Mouse (Mus musculus) liver, adult 2 months (tissue): ENCODE measurements around the gene Nuak2.

Experiments used
- CTCF ChIP-seq: fragments of 200-500 bp; IDR thresholded peaks from 2 replicates; pipeline ENCODE4 v1.5.1; 2011; ENCODE audit warnings: low read depth, low read length, control low read depth
- POLR2A ChIP-seq: fragments of 200-500 bp; IDR thresholded peaks from 2 replicates; pipeline ENCODE4 v1.6.1; 2011; ENCODE audit warnings: low read length, control low read depth; ENCODE audit not compliant: insufficient read depth; ENCODE audit errors: extremely low read depth

DNA sequence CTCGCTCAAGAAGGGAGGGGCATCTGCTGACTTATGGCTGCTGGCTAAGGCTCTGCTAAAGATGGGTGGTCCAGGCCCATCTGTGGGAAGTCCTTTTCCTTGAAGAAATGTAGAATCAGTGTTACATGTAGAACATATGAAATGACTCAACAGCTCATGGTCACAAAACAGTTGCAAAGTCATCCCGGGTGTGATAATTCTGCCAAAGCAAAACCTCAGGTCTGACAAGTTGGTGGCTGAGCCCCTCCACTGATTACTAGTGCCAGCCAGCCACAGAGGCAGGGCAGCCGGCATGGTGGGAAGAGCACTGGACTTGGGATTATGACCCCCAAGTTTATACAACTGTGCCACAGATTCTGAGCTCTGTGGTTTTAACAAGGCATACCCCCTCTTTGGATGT, 61.9 kb downstream of the Nuak2 start:
- TF ChIP-seq POLR2A = no peak
- TF ChIP-seq CTCF = no peak
